ENCODE assay signal across 9 mouse cellular contexts in genomic region chr11:42999188-42999587, GRCm38 (mm10). TPM values are rescaled to one million over a fixed set of nuclear protein-coding genes. Genes with fewer than 3 reads are reported as not detected.
DNase-seq lines count a peak whose midpoint lies in the region; ATAC-seq and TF ChIP-seq lines count a peak whose summit lies in the region.
"Had no signal": no experiment of that assay in that cellular context is flagged by ENCODE, and none has a peak within 500 bp of the region (broad histone marks: within the 10 kb centered on the region; RNA-seq: fewer than 3 reads in every experiment).

No protein-coding gene starts in this region.

- H3K4me2 ChIP-seq in heart, postnatal 0 days (ENCODE audit: low read depth, low read length), result no peak overlapping the region
- no peak overlapping the region for H3K4me2 ChIP-seq in heart, embryonic 12.5 days

- TF ChIP-seq EP300 in heart, postnatal 0 days (IDR thresholded peaks at IDR 0.05; ENCODE audit: low read depth), result no peak

- DNase-seq in heart, postnatal 0 days (ENCODE audit: low spot score), result no peak
- DNase-seq in testis, postnatal 10 days (ENCODE audit: low spot score), result peak; percentile 41
- no peak for DNase-seq in testis, postnatal 14 days (ENCODE audit: low spot score)
- peak; percentile 9 for DNase-seq in kidney, adult 9 months
- DNase-seq in retina, postnatal 1 day, result peak; percentile 31
- no peak for DNase-seq in cerebellum, adult 18-20 months
- DNase-seq in liver, result no peak

- H3K9ac ChIP-seq in heart, postnatal 0 days (replicated peaks; ENCODE audit: low read depth, low read length), result no peak overlapping the region
- H3K9ac ChIP-seq in heart, embryonic 12.5 days, result no peak overlapping the region

- no peak overlapping the region for H3K27ac ChIP-seq in heart, postnatal 0 days (ENCODE audit: low read depth)
- H3K27ac ChIP-seq in heart, embryonic 12.5 days (ENCODE audit: poor library complexity, severe bottlenecking), result no peak overlapping the region

- H3K36me3 ChIP-seq in heart, postnatal 0 days (replicated peaks; ENCODE audit: control insufficient read depth, insufficient read depth, low read length), result no peaks in the 10 kb centered on the region
- H3K36me3 ChIP-seq in heart, embryonic 12.5 days, result no peaks in the 10 kb centered on the region

- no peaks in the 10 kb centered on the region for H3K27me3 ChIP-seq in heart, postnatal 0 days (ENCODE audit: control insufficient read depth, insufficient read depth, low read length)
- no peaks in the 10 kb centered on the region for H3K27me3 ChIP-seq in heart, embryonic 12.5 days (replicated peaks)

- 39% methylated on average over 3 of the region's 3 CpGs for WGBS in heart, postnatal 0 days
- 38% methylated on average over 3 of the region's 3 CpGs for WGBS in heart, embryonic 12.5 days

- no peak overlapping the region for H3K4me3 ChIP-seq in heart, postnatal 0 days (ENCODE audit: low read depth, low read length)
- no peak overlapping the region for H3K4me3 ChIP-seq in heart, embryonic 12.5 days

- TF ChIP-seq CTCF in heart, postnatal 0 days (IDR thresholded peaks at IDR 0.05; ENCODE audit: low read depth), result peak; percentile 63

- H3K4me1 ChIP-seq in heart, postnatal 0 days (ENCODE audit: control insufficient read depth, insufficient read depth), result no peaks in the 10 kb centered on the region
- H3K4me1 ChIP-seq in heart, embryonic 12.5 days (replicated peaks), result no peaks in the 10 kb centered on the region

- ATAC-seq in heart, postnatal 0 days (ENCODE audit: insufficient read depth, low read depth), result no peak
- no peak for ATAC-seq in heart, embryonic 12.5 days (ENCODE audit: insufficient number of reproducible peaks, low FRiP score)

- no peaks in the 10 kb centered on the region for H3K9me3 ChIP-seq in heart, postnatal 0 days (replicated peaks; ENCODE audit: control insufficient read depth, low read length)
- no peaks in the 10 kb centered on the region for H3K9me3 ChIP-seq in heart, embryonic 12.5 days (replicated peaks)

RNA-seq across cellular contexts. Expression of gene Gm9972, which starts 36.4 kb away (rescaled TPM):
- not detected in 2 replicates for total RNA-seq in heart, postnatal 0 days (2014; rRNA removed; ENCODE audit: low replicate concordance)
- not detected in 2 replicates for polyA plus RNA-seq in heart, postnatal 0 days (2015; fragmentation: Nextera tagmentation; extraction: Ambion mirVana)
- polyA plus RNA-seq in heart, embryonic 12.5 days (2016; fragmentation: Nextera tagmentation; extraction: Ambion mirVana), result not detected in 2 replicates
- polyA plus RNA-seq: liver, embryonic 16.5 days had no signal

Comparison
In these comparisons a context has a peak if more than half of its experiments do, and no peak if none do; other contexts are left out.
1. DNase-seq: peak in testis, postnatal 10 days (single experiment), kidney, adult 9 months (single experiment) and retina, postnatal 1 day (single experiment); none in heart, postnatal 0 days (single experiment), testis, postnatal 14 days (single experiment), cerebellum, adult 18-20 months (0 of 2) and liver (single experiment).